Mouse (Mus musculus) stomach, embryonic 16.5 days (tissue): ENCODE data around the gene Hoxa1. TPM values are rescaled to one million over a fixed set of nuclear protein-coding genes. Genes with fewer than 3 reads are reported as not detected.

ENCODE experiments used
- ATAC-seq: fragments of 200-750 bp; cut with Nextera tagmentation; 2 replicates; pipeline ENCODE4 v1.8.0; 2017; ENCODE audit warnings: moderate number of reproducible peaks, moderate TSS enrichment; ENCODE audit not compliant: insufficient read depth, low FRiP score
- H3K27ac ChIP-seq: fragments of 300-500 bp; sonication (generic); 2 replicates; pipeline ENCODE4 v1.5.1; 2014; ENCODE audit warnings: low read length
- H3K27me3 ChIP-seq: fragments of 300-500 bp; sonication (generic); 2 replicates; pipeline ENCODE4 v1.6.1; 2014; ENCODE audit warnings: low read length, control low read depth, mixed read lengths; ENCODE audit not compliant: control insufficient read depth, insufficient read depth
- H3K36me3 ChIP-seq: fragments of 300-500 bp; sonication (generic); 2 replicates; pipeline ENCODE4 v1.6.1; 2014; ENCODE audit warnings: low read length; ENCODE audit not compliant: control insufficient read depth, insufficient read depth
- H3K4me1 ChIP-seq: fragments of 300-500 bp; sonication (generic); 2 replicates; pipeline ENCODE4 v1.6.1; 2014; ENCODE audit warnings: low read length, control low read depth, mixed read lengths; ENCODE audit not compliant: control insufficient read depth, insufficient read depth
- H3K4me2 ChIP-seq: fragments of 300-500 bp; sonication (generic); 2 replicates; pipeline ENCODE4 v1.6.1; 2014; ENCODE audit warnings: low read depth, low read length, mixed read lengths
- H3K4me3 ChIP-seq: fragments of 300-500 bp; sonication (generic); replicated peaks from 2 replicates; pipeline ENCODE4 v1.5.1; 2014; ENCODE audit warnings: mild to moderate bottlenecking, low read length
- H3K9ac ChIP-seq: fragments of 300-500 bp; sonication (generic); 2 replicates; pipeline ENCODE4 v1.6.1; 2014; ENCODE audit warnings: low read length
- H3K9me3 ChIP-seq: fragments of 300-500 bp; sonication (generic); replicated peaks from 2 replicates; pipeline ENCODE4 v1.6.1; 2016; ENCODE audit warnings: low read length, control low read depth; ENCODE audit not compliant: control insufficient read depth
- WGBS: fragments of 180-500 bp; shearing (Covaris S2); extraction: QIAGEN DNeasy Blood & Tissue Kit; methylation state at CpG from one replicate; pipeline ENCODE4 v1.1.7; 2014; 5-methylcytosine and 5-hydroxymethylcytosine counted together
- polyA plus RNA-seq: library from polyadenylated mRNA; unstranded; fragments of >200 nt; fragmentation: Nextera tagmentation; extraction: Ambion mirVana; gene quantifications from 2 replicates; pipeline ENCODE4 v1.2.1, GENCODE M21; 2015

The Hoxa1 gene
- polyA plus RNA-seq, 1 experiment from 2014 or later, result 1.4 TPM

- Histone ChIP-seq H3K36me3 (no peaks in the 10 kb centered on the region), H3K27me3 (no peaks in the 10 kb centered on the region), H3K9ac (no peak overlapping the region), H3K4me1 (no peaks in the 10 kb centered on the region; the same call in 1 of the 2 replicates), H3K4me3 (no peak overlapping the region), H3K9me3 (no peaks in the 10 kb centered on the region), H3K27ac (no peak overlapping the region), H3K4me2 (no peak overlapping the region)
- no peak for ATAC-seq
- 56% methylated on average over 4 of the region's 4 CpGs for WGBS
Measured at GRCm38 (mm10) chr6:52111846-52112245, 46.3 kb downstream of the Hoxa1 start.

DNA sequence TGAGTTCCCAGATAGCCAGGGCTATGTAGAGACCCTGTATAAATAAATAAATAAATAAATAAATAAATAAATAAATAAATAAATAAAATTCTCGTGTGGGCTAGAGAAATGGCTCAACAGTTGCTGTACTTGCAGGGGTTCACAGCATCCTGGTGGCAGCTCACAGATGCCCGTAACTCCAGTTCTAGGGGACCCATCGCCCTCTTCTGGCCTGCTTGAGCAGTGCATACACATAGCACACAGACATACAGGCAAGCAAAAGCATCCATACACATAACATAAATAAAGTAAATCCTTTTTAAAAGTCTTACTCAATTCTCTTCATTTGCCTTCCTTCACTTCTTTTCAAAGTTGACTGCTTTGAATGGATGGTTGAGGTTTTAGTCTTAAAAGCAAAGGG, 50.7 kb downstream of the Hoxa1 start:
- no peak overlapping the region for H3K4me3 ChIP-seq
- ATAC-seq, result no peak

GRCm38 (mm10) chr6:52106716-52107115, 51.4 kb downstream of the Hoxa1 start:
- Histone ChIP-seq H3K9ac (no peak overlapping the region), H3K4me2 (no peak overlapping the region), H3K4me1 (no peaks in the 10 kb centered on the region), H3K27me3 (no peaks in the 10 kb centered on the region), H3K9me3 (no peaks in the 10 kb centered on the region), H3K27ac (no peak overlapping the region), H3K36me3 (no peaks in the 10 kb centered on the region), H3K4me3 (no peak overlapping the region)
- no peak for ATAC-seq
- 33% methylated on average over 3 of the region's 3 CpGs for WGBS

More for the DNA sequence above, 50.7 kb downstream of the Hoxa1 start:
- WGBS, result 86% methylated on average over 3 of the region's 3 CpGs
- H3K27ac ChIP-seq, result no peak overlapping the region
- no peaks in the 10 kb centered on the region for H3K4me1 ChIP-seq
- H3K9ac ChIP-seq, result no peak overlapping the region
- no peaks in the 10 kb centered on the region for H3K27me3 ChIP-seq
- no peak overlapping the region for H3K4me2 ChIP-seq
- H3K9me3 ChIP-seq, result no peaks in the 10 kb centered on the region
- no peaks in the 10 kb centered on the region for H3K36me3 ChIP-seq

DNA sequence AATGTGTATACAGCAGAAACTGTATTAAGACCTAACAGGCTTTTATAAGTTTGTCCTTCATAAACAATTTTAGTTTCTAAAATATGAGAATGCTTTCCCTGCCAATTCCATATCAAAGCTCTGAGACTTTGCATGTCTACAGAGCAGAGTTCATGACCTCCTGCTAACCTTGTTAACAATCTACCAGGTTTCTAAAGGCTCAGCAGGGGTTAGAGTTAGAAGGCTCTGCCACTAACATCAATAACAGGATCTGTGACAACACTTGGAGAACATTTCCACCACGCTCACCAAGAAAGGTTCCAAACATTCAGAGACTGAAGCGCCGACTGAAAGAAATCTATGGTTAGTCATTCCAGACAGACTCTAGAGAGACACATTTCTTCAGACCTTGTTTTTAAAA, 51.9 kb downstream of the Hoxa1 start:
- H3K27me3 ChIP-seq, result no peaks in the 10 kb centered on the region
- ATAC-seq, result no peak
- no peaks in the 10 kb centered on the region for H3K36me3 ChIP-seq
- H3K4me3 ChIP-seq, result no peak overlapping the region
- no peak overlapping the region for H3K9ac ChIP-seq
- no peaks in the 10 kb centered on the region for H3K9me3 ChIP-seq
- H3K4me1 ChIP-seq, result no peaks in the 10 kb centered on the region
- no peak overlapping the region for H3K27ac ChIP-seq
- 26% methylated on average over 3 of the region's 3 CpGs for WGBS
- H3K4me2 ChIP-seq, result no peak overlapping the region

Other genes starting within 250 kb of the Hoxa1 start
- gene Skap2, start 145.8 kb downstream of the Hoxa1 start, polyA plus RNA-seq, result 42.0 and 44.6 TPM in 2 replicates
- gene Hoxa2, start 6.5 kb upstream of the Hoxa1 start, polyA plus RNA-seq, result 7.4 and 8.5 TPM in 2 replicates
- 2.1 and 2.6 TPM in 2 replicates for gene 5730596B20Rik, start 19.2 kb upstream of the Hoxa1 start, polyA plus RNA-seq
- gene Hoxa4, start 33.4 kb upstream of the Hoxa1 start, polyA plus RNA-seq, result 2.5 and 2.8 TPM in 2 replicates
- 8.8 and 11.0 TPM in 2 replicates for gene Hoxa5, start 46.3 kb upstream of the Hoxa1 start, polyA plus RNA-seq
- gene Hoxa6, start 50.4 kb upstream of the Hoxa1 start, polyA plus RNA-seq, result 1.3 and 1.4 TPM in 2 replicates
- 6.0 and 7.4 TPM in 2 replicates for gene Hoxa3, start 55.0 kb upstream of the Hoxa1 start, polyA plus RNA-seq
- not detected in 2 replicates for gene Gm28308, start 55.0 kb upstream of the Hoxa1 start, polyA plus RNA-seq
- 10.8 and 12.3 TPM in 2 replicates for gene Hoxa7, start 63.5 kb upstream of the Hoxa1 start, polyA plus RNA-seq
- gene Hoxa9, start 72.8 kb upstream of the Hoxa1 start, polyA plus RNA-seq, result 0.50 and 1.2 TPM in 2 replicates
- gene Hoxa10, start 82.5 kb upstream of the Hoxa1 start, polyA plus RNA-seq, result 0.18 and 2.8 TPM in 2 replicates
- gene Hoxa11, start 87.5 kb upstream of the Hoxa1 start, polyA plus RNA-seq, result 0.45 TPM in 1 of 2 replicates, not detected in the other
- 0.12 TPM in 1 of 2 replicates, not detected in the other for gene Hoxa13, start 102.6 kb upstream of the Hoxa1 start, polyA plus RNA-seq
- not detected in 2 replicates for gene Evx1, start 155.2 kb upstream of the Hoxa1 start, polyA plus RNA-seq